Mouse (Mus musculus) limb, embryonic 12.5 days (tissue): Measurements from ENCODE around the gene Rbms2. TPM values are rescaled to one million over a fixed set of nuclear protein-coding genes. Genes with fewer than 3 reads are reported as not detected.

Experiments
- ATAC-seq: fragments of 200-750 bp; cut with Nextera tagmentation; 2 replicates; pipeline ENCODE4 v1.8.0; 2017; ENCODE audit warnings: low read depth, moderate TSS enrichment; ENCODE audit not compliant: insufficient number of reproducible peaks, insufficient read depth, low FRiP score, low TSS enrichment
- H3K27ac ChIP-seq: fragments of 300-500 bp; sonication (generic); 2 replicates; pipeline ENCODE4 v1.5.1; 2016; ENCODE audit warnings: mild to moderate bottlenecking, moderate library complexity
- H3K27me3 ChIP-seq: fragments of 300-500 bp; sonication (generic); 2 replicates; pipeline ENCODE4 v1.6.1; 2016; ENCODE audit warnings: mild to moderate bottlenecking, moderate library complexity
- H3K36me3 ChIP-seq: fragments of 300-500 bp; sonication (generic); 2 replicates; pipeline ENCODE4 v1.6.1; 2016; ENCODE audit warnings: mild to moderate bottlenecking, moderate library complexity
- H3K4me1 ChIP-seq: fragments of 300-500 bp; sonication (generic); replicated peaks from 2 replicates; pipeline ENCODE4 v1.6.1; 2016
- H3K4me2 ChIP-seq: fragments of 300-500 bp; sonication (generic); 2 replicates; pipeline ENCODE4 v1.6.1; 2016; ENCODE audit warnings: mild to moderate bottlenecking, moderate library complexity
- H3K4me3 ChIP-seq: fragments of 300-500 bp; sonication (generic); replicated peaks from 2 replicates; pipeline ENCODE4 v1.5.1; 2016; ENCODE audit warnings: mild to moderate bottlenecking
- H3K9ac ChIP-seq: fragments of 300-500 bp; sonication (generic); replicated peaks from 2 replicates; pipeline ENCODE4 v1.6.1; 2016; ENCODE audit warnings: mild to moderate bottlenecking, moderate library complexity
- H3K9me3 ChIP-seq: fragments of 300-500 bp; sonication (generic); 2 replicates; pipeline ENCODE4 v1.6.1; 2016; ENCODE audit warnings: mild to moderate bottlenecking, moderate library complexity
- WGBS: fragments of 180-500 bp; shearing (Covaris S2); methylation state at CpG from one replicate; pipeline ENCODE4 v1.1.7; 2016; 5-methylcytosine and 5-hydroxymethylcytosine counted together
- polyA plus RNA-seq: library from polyadenylated mRNA; unstranded; fragments of >200 nt; fragmentation: Nextera tagmentation; extraction: Ambion mirVana; gene quantifications from 2 replicates; pipeline ENCODE4 v1.2.1, GENCODE M21; 2016

Gene Rbms2
- polyA plus RNA-seq, 1 experiment from 2014 or later, result 33.0 TPM

DNA sequence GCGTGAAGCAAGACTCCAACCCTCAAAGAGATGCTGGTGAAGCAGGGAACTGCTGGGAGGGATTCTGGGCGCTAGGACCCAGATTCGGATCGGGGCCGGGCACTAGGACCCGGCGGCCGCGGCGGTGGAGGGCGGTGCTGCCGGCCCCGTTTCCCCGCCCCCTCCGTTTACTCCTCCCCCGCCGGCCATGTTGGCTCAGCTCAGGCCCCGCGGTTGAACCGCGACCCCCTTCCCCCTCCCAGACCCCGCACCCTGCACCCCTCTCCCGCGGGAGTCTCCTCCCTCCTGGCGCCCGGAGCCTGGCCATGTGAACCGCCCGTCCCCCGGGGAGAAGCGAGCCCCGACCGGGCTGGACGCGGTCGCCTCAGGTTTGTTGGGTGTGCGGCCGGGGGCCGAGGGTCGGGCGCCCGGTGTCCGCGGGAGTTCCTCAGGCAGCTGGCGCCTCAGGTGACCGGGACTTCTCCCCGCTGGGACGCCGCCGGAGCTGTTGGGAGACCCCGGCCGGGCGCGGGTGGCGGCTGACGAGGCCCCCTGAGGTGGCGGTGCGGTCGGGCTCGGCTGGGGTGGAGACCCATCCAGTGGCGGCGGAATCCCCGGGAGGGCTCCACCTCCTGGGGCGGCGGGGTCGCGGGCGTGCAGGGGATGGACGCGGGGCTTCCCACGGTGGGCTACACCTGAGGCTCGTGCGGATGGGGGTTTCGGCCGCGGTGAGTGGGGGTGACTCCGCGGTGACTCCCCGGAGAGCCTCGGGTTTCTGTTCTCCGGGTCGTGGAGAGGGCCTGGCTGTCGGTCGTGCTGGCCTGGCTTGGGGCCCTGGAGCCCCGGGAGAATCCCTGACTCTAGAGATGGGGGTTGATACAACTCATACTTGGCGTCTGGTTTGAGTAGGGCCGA is 83.2 kb downstream of the Rbms2 start:
- H3K27ac ChIP-seq, result peak overlapping the region; percentile 82
- under 1% methylated on average over 73 of the region's 86 CpGs for whole genome bisulfite sequencing
- H3K9ac ChIP-seq, result peak overlapping the region; percentile 93
- peak overlapping the region; percentile 85 for H3K4me2 ChIP-seq
- 0 out of 2 replicates have a peak, but pooled peaks cover 4% of the 10 kb centered on the region for H3K36me3 ChIP-seq
- no peaks in the 10 kb centered on the region for H3K9me3 ChIP-seq
- H3K4me1 ChIP-seq, result peaks cover 40% of the 10 kb centered on the region
- no peaks in the 10 kb centered on the region for H3K27me3 ChIP-seq
- peak; percentile 73 for ATAC-seq
- H3K4me3 ChIP-seq, result peak overlapping the region; percentile 100

GRCm38 (mm10) chr10:128096313-128096692 is 83.8 kb downstream of the Rbms2 start:
- no peak overlapping the region for H3K9ac ChIP-seq
- no peak for ATAC-seq
- H3K27me3 ChIP-seq, result no peaks in the 10 kb centered on the region
- peak overlapping the region; percentile 100 for H3K4me3 ChIP-seq
- no peaks in the 10 kb centered on the region for H3K9me3 ChIP-seq
- WGBS, result 17% methylated on average over 4 of the region's 4 CpGs
- H3K36me3 ChIP-seq, result 0 out of 2 replicates have a peak, but pooled peaks cover 4% of the 10 kb centered on the region
- peaks cover 46% of the 10 kb centered on the region for H3K4me1 ChIP-seq
- no peak overlapping the region for H3K27ac ChIP-seq
- H3K4me2 ChIP-seq, result peak overlapping the region; percentile 85

- no peaks in the 10 kb centered on the region for H3K27me3 ChIP-seq
- peaks cover 4% of the 10 kb centered on the region for H3K36me3 ChIP-seq
- no peak for ATAC-seq
- no peak overlapping the region for H3K9ac ChIP-seq
- H3K4me2 ChIP-seq, result peak overlapping the region; percentile 85
- peaks cover 52% of the 10 kb centered on the region for H3K4me1 ChIP-seq
- H3K27ac ChIP-seq, result peak overlapping the region; percentile 45
- 38% methylated on average over 9 of the region's 9 CpGs for WGBS
- H3K4me3 ChIP-seq, result peak overlapping the region; percentile 85; the same call in 1 of the 2 replicates
- H3K9me3 ChIP-seq, result no peaks in the 10 kb centered on the region
Measured at GRCm38 (mm10) chr10:128095003-128095636, 85.0 kb downstream of the Rbms2 start.

GRCm38 (mm10) chr10:128094340-128094968 is 85.6 kb downstream of the Rbms2 start:
- Histone ChIP-seq H3K4me1 (peaks cover 52% of the 10 kb centered on the region), H3K4me2 (peak overlapping the region; percentile 85), H3K27me3 (no peaks in the 10 kb centered on the region), H3K9ac (peak overlapping the region; percentile 27; the same call in 1 of the 2 replicates), H3K36me3 (peaks cover 10% of the 10 kb centered on the region), H3K9me3 (no peaks in the 10 kb centered on the region), H3K4me3 (peak overlapping the region; percentile 85), H3K27ac (peak overlapping the region; percentile 45)
- peak; percentile 34; the same call in 1 of the 2 replicates for ATAC-seq
- WGBS, result 14% methylated on average over 19 of the region's 19 CpGs

DNA sequence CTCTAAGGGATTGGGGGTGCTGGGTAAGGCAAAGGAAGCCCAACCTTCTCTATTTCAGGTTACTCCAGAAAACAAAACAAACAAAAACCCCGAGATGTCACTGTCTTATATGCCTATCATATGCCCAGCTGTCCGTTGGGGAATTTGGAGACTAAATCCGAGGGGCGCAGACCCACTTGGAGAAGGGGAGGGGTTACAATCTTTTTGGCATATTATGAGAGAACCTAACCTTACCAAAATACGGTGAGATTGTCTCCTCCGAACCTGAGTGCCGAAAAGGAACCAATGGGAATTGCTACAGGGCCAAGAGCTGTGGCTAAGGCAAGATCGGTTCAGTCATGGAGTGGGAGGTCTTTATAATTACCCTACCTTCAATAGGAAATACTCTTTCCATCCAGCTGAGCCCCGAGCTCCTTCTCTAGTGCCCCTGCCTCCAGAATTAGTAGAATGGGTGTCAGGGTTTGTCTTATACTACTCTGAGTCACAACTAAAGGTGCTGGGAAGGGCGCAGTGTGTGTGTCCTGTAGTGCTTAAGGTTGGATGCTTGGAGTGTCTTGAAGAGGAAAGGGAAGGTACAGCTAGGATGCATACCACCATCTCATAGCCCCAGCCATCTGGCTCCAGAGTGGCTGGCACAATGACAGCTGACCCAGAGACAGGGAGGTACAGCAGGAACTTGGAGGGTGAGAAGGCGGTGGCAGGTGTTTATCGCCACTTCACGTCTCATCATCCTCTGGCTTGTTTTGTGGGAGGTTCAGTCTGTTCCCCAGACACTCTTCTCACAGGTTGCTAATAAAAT is 86.4 kb downstream of the Rbms2 start:
- ATAC-seq, result no peak
- H3K9ac ChIP-seq, result peak overlapping the region; percentile 82
- H3K4me3 ChIP-seq, result peak overlapping the region; percentile 85
- H3K4me1 ChIP-seq, result peaks cover 52% of the 10 kb centered on the region
- no peaks in the 10 kb centered on the region for H3K27me3 ChIP-seq
- H3K4me2 ChIP-seq, result peak overlapping the region; percentile 85
- peak overlapping the region; percentile 92 for H3K27ac ChIP-seq
- peaks cover 18% of the 10 kb centered on the region for H3K36me3 ChIP-seq
- WGBS, result 29% methylated on average over 13 of the region's 13 CpGs
- no peaks in the 10 kb centered on the region for H3K9me3 ChIP-seq

DNA sequence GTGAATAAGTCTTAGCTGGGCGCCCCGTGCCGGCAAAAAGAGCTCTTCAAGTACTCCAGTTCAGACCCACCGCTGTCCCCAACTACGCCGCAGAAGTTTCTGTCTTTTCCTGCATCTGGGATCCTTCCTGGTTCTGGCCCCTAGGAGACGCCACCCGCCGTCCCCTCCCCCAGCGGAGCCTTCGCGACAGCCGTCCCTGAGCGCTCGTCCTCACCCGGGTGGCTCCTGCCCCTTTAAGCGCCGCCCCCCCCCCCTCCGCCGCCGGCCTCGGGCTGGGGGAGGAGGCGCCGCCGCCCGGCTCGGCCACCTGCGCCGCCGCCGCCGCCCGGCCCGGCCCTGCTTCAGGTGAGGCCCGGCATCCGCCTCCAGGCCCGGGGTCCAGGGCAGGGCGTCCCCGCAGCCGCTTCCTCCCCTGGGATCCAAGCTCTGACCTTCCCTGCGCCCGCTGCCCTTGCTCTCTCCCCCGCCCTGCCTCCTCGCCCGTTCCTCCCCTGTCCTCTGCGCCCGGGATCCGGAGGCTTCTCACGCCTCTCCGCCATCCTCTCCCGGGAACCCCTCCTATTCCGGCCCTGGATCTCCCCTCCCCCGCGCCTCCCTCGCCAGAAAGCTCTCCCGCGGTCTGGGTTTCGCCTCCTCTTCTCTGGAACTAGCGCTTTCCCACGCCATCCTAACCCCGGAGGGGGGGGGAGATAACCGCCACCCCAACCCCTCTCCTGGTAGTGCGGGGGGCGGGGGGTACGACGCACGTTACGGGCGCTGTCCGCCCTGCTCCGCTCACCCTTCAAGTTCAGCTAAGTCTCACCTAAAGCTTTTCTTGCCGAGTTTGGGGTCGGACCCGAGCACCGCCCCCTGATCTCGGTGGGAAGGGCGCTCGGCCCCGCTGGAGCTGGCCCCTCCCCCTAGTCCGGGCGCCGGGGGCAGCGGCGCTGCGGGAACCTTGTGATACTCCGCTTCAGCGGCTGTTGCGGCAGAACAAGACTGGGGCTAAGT is 87.3 kb downstream of the Rbms2 start:
- WGBS, result under 1% methylated on average over 80 of the region's 88 CpGs
- Histone ChIP-seq H3K4me3 (peak overlapping the region; percentile 85), H3K27ac (peak overlapping the region; percentile 92), H3K9me3 (no peaks in the 10 kb centered on the region), H3K4me2 (peak overlapping the region; percentile 85), H3K9ac (peak overlapping the region; percentile 82), H3K4me1 (peaks cover 44% of the 10 kb centered on the region), H3K36me3 (peaks cover 27% of the 10 kb centered on the region), H3K27me3 (no peaks in the 10 kb centered on the region)
- peak; percentile 11; the same call in 1 of the 2 replicates for ATAC-seq

- peak within 1 kb of the TSS; percentile 85 for H3K4me2 ChIP-seq
- no peaks in the 10 kb centered on the region for H3K9me3 ChIP-seq
- peaks cover 37% of the 10 kb centered on the region for H3K36me3 ChIP-seq
- H3K27me3 ChIP-seq, result no peaks in the 10 kb centered on the region
- peak within 1 kb of the TSS; percentile 82 for H3K9ac ChIP-seq
- peak within 1 kb of the TSS; percentile 85 for H3K4me3 ChIP-seq
- peaks cover 42% of the 10 kb centered on the region for H3K4me1 ChIP-seq
- peak within 1 kb of the TSS; percentile 92 for H3K27ac ChIP-seq
- no peak; the same call in 1 of the 2 replicates for ATAC-seq
- WGBS, result 1% methylated on average over 20 of the region's 20 CpGs
Measured at GRCm38 (mm10) chr10:128091564-128092505, 88.3 kb downstream of the Rbms2 start, which contains the start of gene Baz2a. TSS of gene Baz2a (plus strand) at chr10:128091577.

- Histone ChIP-seq H3K36me3 (peaks cover 46% of the 10 kb centered on the region), H3K9ac (peak overlapping the region; percentile 82), H3K27me3 (no peaks in the 10 kb centered on the region), H3K27ac (peak overlapping the region; percentile 92; the same call in 1 of the 2 replicates), H3K4me2 (peak overlapping the region; percentile 85), H3K4me3 (peak overlapping the region; percentile 85), H3K9me3 (no peaks in the 10 kb centered on the region), H3K4me1 (peaks cover 38% of the 10 kb centered on the region)
- WGBS, result 11% methylated on average over 14 of the region's 14 CpGs
- 0 out of 2 replicates have a peak, but pooled peaks have one; percentile 50 for ATAC-seq
Measured at GRCm38 (mm10) chr10:128090651-128091563, 89.2 kb downstream of the Rbms2 start.
